Mouse (Mus musculus) liver, embryonic 15.5 days (tissue): Measurements from ENCODE around the gene Cenpv. TPM values are rescaled to one million over a fixed set of nuclear protein-coding genes. Genes with fewer than 3 reads are reported as not detected.
A peak's percentile ranks its signal among the peaks of the same experiment; 100 is the strongest.

Experiments used
- ATAC-seq: fragments of 200-750 bp; cut with Nextera tagmentation; 2 replicates; pipeline ENCODE4 v1.8.0; 2017; ENCODE audit warnings: moderate number of reproducible peaks, mild to moderate bottlenecking, moderate library complexity; ENCODE audit not compliant: insufficient read depth
- H3K27ac ChIP-seq: fragments of 300-500 bp; sonication (generic); replicated peaks from 2 replicates; pipeline ENCODE4 v1.5.1; 2015; ENCODE audit warnings: mild to moderate bottlenecking, inconsistent platforms
- H3K27me3 ChIP-seq: fragments of 300-500 bp; sonication (generic); 2 replicates; pipeline ENCODE4 v1.6.1; 2015; ENCODE audit warnings: mild to moderate bottlenecking, inconsistent platforms
- H3K36me3 ChIP-seq: fragments of 300-500 bp; sonication (generic); replicated peaks from 2 replicates; pipeline ENCODE4 v1.6.1; 2015; ENCODE audit warnings: moderate library complexity, mild to moderate bottlenecking, inconsistent platforms
- H3K4me1 ChIP-seq: fragments of 300-500 bp; sonication (generic); replicated peaks from 2 replicates; pipeline ENCODE4 v1.6.1; 2015; ENCODE audit warnings: inconsistent platforms
- H3K4me2 ChIP-seq: fragments of 300-500 bp; sonication (generic); 2 replicates; pipeline ENCODE4 v1.6.1; 2015; ENCODE audit warnings: moderate library complexity, mild to moderate bottlenecking, inconsistent platforms
- H3K4me3 ChIP-seq: fragments of 300-500 bp; sonication (generic); replicated peaks from 2 replicates; pipeline ENCODE4 v1.5.1; 2015; ENCODE audit warnings: mild to moderate bottlenecking, inconsistent platforms
- H3K9ac ChIP-seq: fragments of 300-500 bp; sonication (generic); 2 replicates; pipeline ENCODE4 v1.6.1; 2015; ENCODE audit warnings: moderate library complexity, mild to moderate bottlenecking, inconsistent platforms
- H3K9me3 ChIP-seq: fragments of 300-500 bp; sonication (generic); replicated peaks from 2 replicates; pipeline ENCODE4 v1.6.1; 2016; ENCODE audit warnings: inconsistent platforms
- WGBS: fragments of 180-500 bp; shearing (Covaris S2); methylation state at CpG from one replicate; pipeline ENCODE4 v1.1.7; 2015; ENCODE audit warnings: mixed read lengths; ENCODE audit not compliant: insufficient replicate concordance; 5-methylcytosine and 5-hydroxymethylcytosine counted together
- polyA plus RNA-seq: library from polyadenylated mRNA; unstranded; fragments of >200 nt; fragmentation: Nextera tagmentation; extraction: Ambion mirVana; gene quantifications from 2 replicates; pipeline ENCODE4 v1.2.1, GENCODE M21; 2015

Gene Cenpv
- 14.4 and 15.7 TPM in 2 replicates for polyA plus RNA-seq

DNA sequence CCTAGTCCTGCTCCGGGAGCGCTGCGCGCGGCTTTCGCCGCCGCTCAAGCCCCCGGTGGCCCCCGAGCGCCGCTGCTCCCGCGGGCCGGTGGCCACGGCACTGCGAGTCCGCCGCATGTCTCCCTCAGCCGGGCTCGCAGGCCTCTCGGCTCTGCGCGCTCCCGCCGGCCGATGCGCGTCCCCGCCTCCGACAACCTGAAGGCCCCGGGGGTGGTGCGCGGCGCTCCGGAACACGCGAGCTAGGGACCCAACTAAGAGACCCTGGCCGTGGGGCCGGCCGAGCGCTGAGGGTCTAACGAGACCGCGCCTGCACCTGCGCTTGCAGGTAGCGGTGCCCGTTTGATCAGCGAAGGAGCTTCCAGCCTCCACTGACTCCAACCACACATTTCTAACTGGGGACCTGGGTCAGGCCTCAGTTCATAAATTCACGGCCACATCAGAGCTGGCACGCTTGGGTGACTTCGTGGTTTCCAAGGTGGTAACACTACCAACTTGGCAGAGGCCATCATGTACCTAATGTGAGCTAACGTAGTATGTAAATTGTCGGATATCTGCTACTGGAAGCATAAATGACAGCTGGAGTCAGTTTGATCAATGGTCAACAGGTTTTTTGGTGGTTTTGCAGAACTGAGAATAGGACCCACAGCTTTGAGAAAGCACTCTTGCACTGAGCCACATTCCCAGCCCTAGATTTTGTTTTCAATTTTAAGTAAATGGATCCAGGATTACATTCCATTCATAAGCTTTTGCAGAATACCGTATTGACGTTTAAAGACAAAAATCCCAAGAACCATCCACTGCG, at the start of gene Cenpv:
Gene Cenpv, minus strand, starts transcription at position 173 of the 802 bp plus-strand sequence.
- 6% methylated on average over 57 of the region's 57 CpGs for WGBS
- Histone ChIP-seq H3K4me1 (peaks cover 20% of the 10 kb centered on the region), H3K4me2 (peak within 1 kb of the TSS; percentile 98), H3K36me3 (no peaks in the 10 kb centered on the region; the same call in 1 of the 2 replicates), H3K27me3 (peaks cover 33% of the 10 kb centered on the region), H3K9me3 (no peaks in the 10 kb centered on the region), H3K4me3 (peak within 1 kb of the TSS; percentile 81), H3K9ac (peak within 1 kb of the TSS; percentile 84), H3K27ac (peak within 1 kb of the TSS; percentile 83)
- peak; percentile 78 for ATAC-seq

DNA sequence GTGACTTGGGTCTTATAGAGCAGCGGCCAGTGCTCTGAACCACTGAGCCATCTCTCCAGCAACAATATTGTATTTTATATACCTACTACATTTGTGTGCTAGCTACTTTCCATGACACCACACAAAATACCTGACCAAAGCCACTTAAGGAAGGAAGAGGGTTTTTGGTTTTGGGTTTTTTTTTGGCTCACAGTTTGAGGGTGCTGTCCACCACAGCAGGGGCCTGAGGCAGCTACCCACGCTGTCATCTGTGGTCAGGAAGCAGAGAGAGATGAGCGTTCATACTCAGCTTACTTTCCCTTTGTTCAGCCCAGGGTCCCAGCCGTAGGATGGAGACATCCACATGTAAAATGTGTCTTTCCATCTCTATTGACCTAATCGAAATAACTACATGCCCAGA, 48.0 kb upstream of the Cenpv start:
- Histone ChIP-seq H3K9me3 (no peaks in the 10 kb centered on the region), H3K4me1 (peaks cover 20% of the 10 kb centered on the region), H3K4me3 (no peak overlapping the region), H3K36me3 (no peaks in the 10 kb centered on the region), H3K27me3 (no peaks in the 10 kb centered on the region), H3K4me2 (no peak overlapping the region), H3K9ac (no peak overlapping the region), H3K27ac (no peak overlapping the region)
- ATAC-seq = no peak
- 71% methylated on average over 5 of the region's 5 CpGs for WGBS

DNA sequence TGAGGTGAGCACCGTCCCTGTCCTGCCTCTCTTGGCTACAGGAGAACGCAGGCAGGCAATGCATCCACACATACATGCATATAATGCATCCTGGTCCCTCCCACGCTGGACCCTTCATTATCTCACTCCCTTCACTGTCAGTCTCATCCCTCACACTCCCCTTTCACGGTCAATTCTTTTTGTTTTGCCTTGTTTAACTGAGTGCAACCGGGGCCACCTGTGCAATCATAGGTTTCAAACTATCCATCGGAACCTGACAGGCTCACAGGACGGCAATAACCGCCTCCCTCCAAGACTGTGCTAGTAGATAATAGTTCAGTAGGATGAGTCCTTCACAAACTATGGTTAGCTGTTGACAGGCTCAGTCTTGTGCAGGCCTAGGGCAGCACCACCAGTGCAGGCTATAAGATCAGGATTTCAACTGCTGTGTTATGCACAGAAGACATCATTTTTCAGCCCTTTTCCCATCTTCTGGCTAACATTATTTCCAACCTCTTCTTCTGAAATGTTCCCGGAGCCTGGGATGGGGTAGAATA, 45.7 kb upstream of the Cenpv start:
- no peak for ATAC-seq
- H3K27me3 ChIP-seq = no peaks in the 10 kb centered on the region
- H3K9ac ChIP-seq = no peak overlapping the region
- no peak overlapping the region for H3K27ac ChIP-seq
- H3K4me1 ChIP-seq = peaks cover 25% of the 10 kb centered on the region
- no peak overlapping the region for H3K4me2 ChIP-seq
- H3K4me3 ChIP-seq = no peak overlapping the region
- H3K36me3 ChIP-seq = no peaks in the 10 kb centered on the region
- 52% methylated on average over 9 of the region's 9 CpGs for WGBS
- no peaks in the 10 kb centered on the region for H3K9me3 ChIP-seq

DNA sequence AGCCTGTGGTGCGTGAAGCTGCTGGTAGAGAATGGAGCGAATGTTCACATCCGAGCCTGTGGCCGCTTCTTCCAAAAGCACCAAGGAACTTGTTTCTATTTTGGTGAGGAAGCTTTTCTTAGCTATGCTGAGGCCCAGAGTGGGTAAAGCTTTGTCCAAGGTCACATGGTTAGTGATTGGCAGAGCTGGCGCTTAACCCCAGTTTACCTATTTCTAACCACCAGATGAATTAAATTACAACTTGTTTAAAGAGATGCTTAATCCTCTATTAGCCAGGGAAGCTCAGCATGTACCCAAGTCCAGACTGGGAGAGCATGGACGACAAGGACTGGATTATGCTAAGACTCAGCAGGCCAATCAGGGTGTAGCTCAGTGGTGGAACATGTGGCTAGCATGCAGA, 44.0 kb upstream of the Cenpv start:
- no peaks in the 10 kb centered on the region for H3K36me3 ChIP-seq
- H3K4me2 ChIP-seq = no peak overlapping the region
- no peak overlapping the region for H3K4me3 ChIP-seq
- no peak overlapping the region for H3K9ac ChIP-seq
- no peak for ATAC-seq
- H3K27ac ChIP-seq = no peak overlapping the region
- H3K9me3 ChIP-seq = no peaks in the 10 kb centered on the region
- H3K27me3 ChIP-seq = no peaks in the 10 kb centered on the region
- 87% methylated on average over 6 of the region's 6 CpGs for WGBS
- peaks cover 32% of the 10 kb centered on the region for H3K4me1 ChIP-seq

DNA sequence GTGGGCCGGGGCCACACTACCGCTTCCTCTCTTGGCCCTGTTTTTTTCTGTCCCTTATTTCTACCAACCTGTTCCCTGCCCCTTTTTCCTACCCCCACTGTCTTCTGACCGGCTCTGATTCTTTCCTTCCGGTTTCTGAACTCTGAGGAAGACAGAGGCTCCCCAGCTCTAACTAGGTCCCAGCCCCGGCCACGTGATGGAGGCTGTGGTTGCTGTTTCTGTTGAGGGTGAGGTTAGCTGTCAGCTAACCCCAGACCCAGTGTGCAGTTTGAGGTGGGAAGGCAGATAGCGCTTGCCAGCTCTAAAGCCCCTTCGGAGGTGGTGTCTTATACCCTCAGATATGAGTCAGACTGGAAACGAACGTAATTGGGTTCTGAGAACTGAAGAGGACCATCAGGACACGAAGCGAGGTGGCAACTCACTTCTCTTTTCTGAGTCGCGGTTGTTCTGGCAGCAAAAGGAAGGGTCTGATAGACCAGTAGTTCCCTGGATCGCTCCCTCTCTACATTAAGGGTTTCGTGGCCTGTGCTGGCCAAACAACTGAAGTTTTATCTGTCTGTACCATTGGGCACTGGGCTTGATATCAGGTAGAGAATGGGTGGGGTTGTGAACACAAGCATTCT, 37.6 kb upstream of the Cenpv start:
- ATAC-seq = peak; percentile 57
- 11% methylated on average over 16 of the region's 16 CpGs for WGBS
- H3K27ac ChIP-seq = peak overlapping the region; percentile 74

DNA sequence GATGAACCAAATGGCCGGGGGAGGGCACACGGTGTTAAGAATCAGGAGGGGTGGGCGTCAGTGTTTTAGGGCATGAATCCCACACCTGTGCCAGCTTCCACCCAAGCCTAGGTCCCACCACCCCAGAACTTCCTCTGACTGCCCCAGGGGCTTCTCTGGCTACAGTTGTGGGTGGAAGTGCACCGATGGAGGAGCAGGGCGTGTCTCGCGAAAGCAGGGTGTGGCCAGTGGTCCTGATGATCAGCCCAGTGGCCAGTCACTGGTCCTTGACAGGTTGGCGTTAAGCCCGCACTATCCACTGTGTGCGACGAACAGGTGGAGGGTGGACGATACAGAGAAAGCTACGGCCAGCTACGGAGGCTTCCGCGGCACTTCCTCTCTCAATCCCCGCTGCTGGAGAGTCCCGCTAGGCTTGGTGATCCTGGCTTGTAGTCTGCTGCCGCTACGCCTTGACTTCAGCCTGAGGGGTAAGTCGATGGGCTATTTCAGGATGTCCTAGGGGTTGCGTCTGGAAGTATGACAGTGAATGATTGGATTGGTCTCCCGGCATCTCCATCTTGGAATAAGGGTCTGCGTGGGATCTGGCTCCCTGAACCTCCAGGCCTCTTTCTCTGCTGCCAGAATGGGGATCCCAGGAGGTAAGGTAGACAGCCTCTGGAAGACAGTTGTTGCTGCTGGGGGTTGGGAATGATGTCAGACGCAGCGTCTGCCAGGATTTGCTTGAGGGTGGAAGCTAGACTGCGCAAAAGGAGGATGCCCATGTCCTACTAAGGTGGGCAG, 36.8 kb upstream of the Cenpv start:
- Histone ChIP-seq H3K27ac (peak overlapping the region; percentile 74), H3K9ac (peak overlapping the region; percentile 58), H3K4me2 (peak overlapping the region; percentile 99), H3K4me1 (peaks cover 51% of the 10 kb centered on the region), H3K4me3 (peak overlapping the region; percentile 65), H3K9me3 (no peaks in the 10 kb centered on the region), H3K36me3 (no peaks in the 10 kb centered on the region), H3K27me3 (no peaks in the 10 kb centered on the region)
- WGBS = 4% methylated on average over 27 of the region's 27 CpGs
- ATAC-seq = peak; percentile 63

More for the DNA sequence above, 37.6 kb upstream of the Cenpv start:
- H3K4me2 ChIP-seq = peak overlapping the region; percentile 99
- peak overlapping the region; percentile 65 for H3K4me3 ChIP-seq
- H3K27me3 ChIP-seq = no peaks in the 10 kb centered on the region
- peak overlapping the region; percentile 58 for H3K9ac ChIP-seq
- no peaks in the 10 kb centered on the region for H3K9me3 ChIP-seq
- H3K36me3 ChIP-seq = no peaks in the 10 kb centered on the region
- H3K4me1 ChIP-seq = peaks cover 51% of the 10 kb centered on the region

DNA sequence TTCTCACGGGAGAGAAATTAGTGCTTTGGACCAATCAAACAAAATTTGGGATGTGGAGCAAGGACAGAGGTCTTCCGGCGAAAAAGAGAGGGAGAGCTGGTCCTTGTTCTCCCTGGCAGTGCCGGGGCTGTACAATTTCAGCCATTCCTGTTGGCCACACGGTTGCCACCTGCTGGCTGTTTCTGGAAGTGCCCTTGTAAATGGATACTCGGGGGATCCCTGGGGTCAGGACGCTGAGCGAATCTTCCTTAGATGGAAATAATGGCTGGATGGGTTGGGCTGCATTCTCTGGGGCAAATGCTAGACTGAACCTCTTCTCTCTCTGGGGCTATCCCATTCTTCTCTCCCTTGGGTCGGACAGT, 36.2 kb upstream of the Cenpv start:
- Histone ChIP-seq H3K9ac (peak overlapping the region; percentile 58), H3K27me3 (no peaks in the 10 kb centered on the region), H3K27ac (peak overlapping the region; percentile 74), H3K4me2 (peak overlapping the region; percentile 99), H3K4me3 (peak overlapping the region; percentile 65), H3K9me3 (no peaks in the 10 kb centered on the region), H3K36me3 (no peaks in the 10 kb centered on the region), H3K4me1 (peaks cover 49% of the 10 kb centered on the region)
- WGBS = 1% methylated on average over 9 of the region's 9 CpGs
- ATAC-seq = peak; percentile 69

DNA sequence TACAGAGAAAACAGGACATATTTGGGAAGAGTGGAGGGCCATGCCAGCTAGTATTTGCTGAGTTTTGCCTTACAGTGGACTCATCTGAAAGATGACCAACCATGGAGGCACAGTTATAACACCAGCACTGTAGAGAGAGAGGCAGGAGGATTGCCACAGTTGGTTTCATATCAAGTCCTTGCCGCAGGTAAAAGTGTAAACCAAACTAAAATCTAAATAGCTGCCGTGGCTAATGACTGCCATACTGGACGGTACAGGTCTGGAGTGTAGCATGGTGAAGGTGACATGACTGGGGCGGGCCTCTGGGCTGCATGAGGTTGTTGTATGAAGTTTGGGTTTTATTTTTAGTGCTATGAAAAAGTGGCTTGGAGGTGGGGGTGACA, 35.6 kb upstream of the Cenpv start:
- no peak for ATAC-seq
- peaks cover 45% of the 10 kb centered on the region for H3K4me1 ChIP-seq
- 57% methylated on average over 4 of the region's 4 CpGs for WGBS
- no peaks in the 10 kb centered on the region for H3K9me3 ChIP-seq
- H3K27ac ChIP-seq = no peak overlapping the region
- peak overlapping the region; percentile 65 for H3K4me3 ChIP-seq
- H3K9ac ChIP-seq = no peak overlapping the region
- no peaks in the 10 kb centered on the region for H3K27me3 ChIP-seq
- peak overlapping the region; percentile 99 for H3K4me2 ChIP-seq
- no peaks in the 10 kb centered on the region for H3K36me3 ChIP-seq

DNA sequence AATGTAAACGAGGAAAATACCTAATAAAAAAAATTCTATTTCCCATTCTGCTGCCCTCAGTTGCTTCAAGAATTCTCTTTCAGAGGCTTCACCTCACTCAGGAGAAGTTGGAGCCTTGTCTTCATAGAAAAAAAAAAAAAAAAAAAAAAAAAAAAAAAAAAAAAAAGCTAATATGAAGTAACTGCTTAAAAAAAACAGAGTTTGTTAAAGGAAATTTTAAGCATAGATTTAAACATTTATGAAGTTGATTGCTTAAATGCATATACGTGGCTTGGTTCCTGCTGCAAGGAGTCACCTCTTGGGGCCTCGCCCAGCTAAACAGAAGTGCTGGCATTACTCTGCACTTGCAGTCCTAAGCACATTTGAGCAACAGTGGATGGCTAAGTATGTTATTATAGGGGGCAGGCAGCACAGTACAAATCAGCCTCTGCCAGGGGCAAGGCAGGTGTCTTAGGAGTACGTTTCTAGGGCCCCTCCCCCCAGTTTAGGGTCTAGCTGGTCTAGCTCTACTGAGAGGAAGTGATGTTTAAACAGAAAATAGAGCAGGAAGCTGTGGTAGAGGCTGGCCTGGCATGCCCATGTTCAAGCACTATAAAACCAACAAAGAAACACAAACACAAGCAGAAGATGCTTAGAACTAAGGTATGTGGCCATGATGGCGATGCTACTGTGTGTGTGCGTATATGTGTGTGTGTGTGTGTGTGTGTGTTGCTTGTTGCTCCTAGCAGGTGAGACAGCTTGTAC, 35.1 kb upstream of the Cenpv start, which contains the start of gene Trpv2:
Gene Trpv2, plus strand, starts transcription at position 528 of the 744 bp plus-strand sequence.
- H3K9ac ChIP-seq = no peak within 1 kb of the TSS
- H3K4me1 ChIP-seq = peaks cover 45% of the 10 kb centered on the region
- H3K27ac ChIP-seq = no peak within 1 kb of the TSS; the same call in 1 of the 2 replicates

DNA sequence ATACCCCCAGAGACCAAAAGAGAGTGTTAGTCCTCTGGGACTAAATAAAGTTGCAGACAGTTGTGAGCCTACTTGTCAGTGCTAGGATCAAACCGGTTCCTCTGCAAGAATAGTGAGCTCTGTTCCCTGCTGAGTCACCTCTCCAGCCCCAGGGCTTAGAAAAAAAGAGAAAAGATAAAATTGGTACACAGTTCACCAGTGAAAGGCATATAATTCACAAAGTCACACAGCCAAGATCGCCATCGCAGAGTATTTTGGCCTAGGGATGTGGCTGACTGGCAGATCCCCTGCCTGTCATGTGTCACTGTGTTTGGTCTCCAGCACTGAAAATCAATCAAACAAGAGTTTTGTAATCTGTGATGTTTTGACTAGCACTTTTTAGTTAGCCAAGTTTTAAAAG, 29.2 kb upstream of the Cenpv start:
- H3K4me1 ChIP-seq = 0 out of 2 replicates have a peak, but pooled peaks cover 3% of the 10 kb centered on the region
- H3K36me3 ChIP-seq = no peaks in the 10 kb centered on the region
- no peak overlapping the region for H3K4me2 ChIP-seq
- no peak overlapping the region for H3K9ac ChIP-seq
- no peaks in the 10 kb centered on the region for H3K9me3 ChIP-seq
- no peak overlapping the region for H3K27ac ChIP-seq
- no peak overlapping the region for H3K4me3 ChIP-seq
- H3K27me3 ChIP-seq = no peaks in the 10 kb centered on the region
- ATAC-seq = no peak
- WGBS = 51% methylated on average over 3 of the region's 3 CpGs

More for the DNA sequence above, 35.1 kb upstream of the Cenpv start, which contains the start of gene Trpv2:
- no peaks in the 10 kb centered on the region for H3K27me3 ChIP-seq
- H3K9me3 ChIP-seq = no peaks in the 10 kb centered on the region
- peak within 1 kb of the TSS; percentile 65 for H3K4me3 ChIP-seq
- no peak for ATAC-seq
- peak within 1 kb of the TSS; percentile 99 for H3K4me2 ChIP-seq
- H3K36me3 ChIP-seq = no peaks in the 10 kb centered on the region
- WGBS = 52% methylated on average over 6 of the region's 6 CpGs
